Mouse (Mus musculus): Measurements from ENCODE around the gene Aspscr1.
"Not testable (repeated sequence)": the region's sequence is repeated elsewhere in the genome, so short reads cannot be mapped to it uniquely, and the experiment has no call there.

The Aspscr1 gene

DNA sequence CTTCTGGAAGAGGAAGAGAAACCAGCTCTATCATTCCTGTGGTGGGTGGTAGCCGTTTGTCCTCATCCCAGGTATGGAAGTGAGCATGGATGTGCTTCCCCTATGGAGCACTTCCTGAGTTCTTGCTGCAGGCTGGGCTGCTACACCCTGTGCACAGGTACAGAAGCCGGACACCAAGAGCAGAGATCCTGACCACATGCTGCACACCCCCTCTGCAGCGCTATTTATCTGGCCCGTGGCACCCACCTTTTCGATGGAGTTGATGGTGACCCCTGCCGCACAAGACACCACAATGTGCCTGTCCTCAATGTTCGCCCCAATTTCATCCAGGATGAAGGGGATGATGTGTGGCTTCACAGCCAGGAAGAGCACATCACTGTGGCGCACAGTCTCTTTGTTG is 30.9 kb upstream of the Aspscr1 start:
- in situ Hi-C loops (cut with MseI, MboI), result no loop called here

GRCm38 (mm10) chr11:120642939-120643600 is 29.7 kb upstream of the Aspscr1 start:
- in situ Hi-C loops (cut with MseI, MboI), result no loop called here

GRCm38 (mm10) chr11:120643601-120643987 is 29.2 kb upstream of the Aspscr1 start, which contains the start of gene Pycr1:
TSS of gene Pycr1 (minus strand) at chr11:120643769.
- in situ Hi-C loops (cut with MseI, MboI), result no loop called here

- in situ Hi-C loops (cut with MseI, MboI), result no loop called here
Measured at GRCm38 (mm10) chr11:120647047-120647830, 25.5 kb upstream of the Aspscr1 start.

GRCm38 (mm10) chr11:120648001-120648476 is 24.7 kb upstream of the Aspscr1 start, which contains the start of gene Myadml2:
TSS of gene Myadml2 (minus strand) at chr11:120648158.
- in situ Hi-C loops (cut with MseI, MboI), result no loop called here

GRCm38 (mm10) chr11:120651872-120652271 is 20.9 kb upstream of the Aspscr1 start:
- in situ Hi-C loops (cut with MseI, MboI), result loop anchor here in 1 of 2 experiments (10.0 kb wide), 1 partner anchor 63 kb away; the partner anchor contains the start of genes Cenpx and Lrrc45

DNA sequence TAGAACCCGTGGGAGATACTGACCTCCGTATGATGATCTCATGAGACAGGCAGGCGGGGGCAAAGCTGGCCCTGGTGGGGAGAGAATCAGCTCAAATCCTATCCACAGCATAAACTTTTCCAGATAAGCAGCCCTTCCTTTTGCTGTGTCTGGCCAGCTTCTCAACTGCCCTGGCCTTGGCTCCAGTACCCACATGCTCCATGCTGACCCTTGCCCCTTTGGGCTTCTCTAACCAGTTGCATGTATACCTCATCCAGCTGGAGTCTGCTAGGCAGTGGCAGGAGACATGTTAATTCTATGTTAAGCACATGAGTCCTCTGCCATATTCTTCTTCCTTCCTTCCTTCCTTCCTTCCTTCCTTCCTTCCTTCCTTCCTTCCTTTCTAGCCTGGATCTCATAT is 18.0 kb upstream of the Aspscr1 start:
- in situ Hi-C loops (cut with MseI, MboI), result loop anchor here (5.0 to 10.0 kb wide), 2 partner anchors 58 to 60 kb away; partner anchors contain the start of genes Cenpx (in 2 of the 2) and Lrrc45 (in 2 of the 2)

DNA sequence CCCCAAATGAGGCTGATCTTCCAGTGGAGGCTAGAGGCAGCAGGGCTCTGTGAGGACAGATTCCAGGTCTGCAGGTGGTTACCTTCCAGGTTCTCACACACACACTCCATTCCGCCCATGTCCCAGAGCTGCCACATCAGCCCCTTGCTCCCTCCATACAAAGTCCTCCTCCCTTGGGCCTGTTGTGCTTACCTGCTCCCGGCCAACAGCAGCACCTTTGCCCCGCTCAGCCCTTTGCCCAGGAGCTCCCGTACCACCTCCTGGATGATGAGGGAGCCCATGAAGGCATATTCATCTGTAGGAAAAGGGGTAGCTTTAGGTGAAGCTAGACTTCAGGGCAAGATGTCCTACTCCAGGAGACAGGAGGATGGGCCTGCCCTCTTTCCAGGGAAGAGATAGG is 15.5 kb upstream of the Aspscr1 start:
- in situ Hi-C loops (cut with MseI, MboI), result loop anchor here (5.0 to 10.0 kb wide), 2 partner anchors 55 to 58 kb away; partner anchors contain the start of genes Cenpx (in 2 of the 2) and Lrrc45 (in 2 of the 2)

DNA sequence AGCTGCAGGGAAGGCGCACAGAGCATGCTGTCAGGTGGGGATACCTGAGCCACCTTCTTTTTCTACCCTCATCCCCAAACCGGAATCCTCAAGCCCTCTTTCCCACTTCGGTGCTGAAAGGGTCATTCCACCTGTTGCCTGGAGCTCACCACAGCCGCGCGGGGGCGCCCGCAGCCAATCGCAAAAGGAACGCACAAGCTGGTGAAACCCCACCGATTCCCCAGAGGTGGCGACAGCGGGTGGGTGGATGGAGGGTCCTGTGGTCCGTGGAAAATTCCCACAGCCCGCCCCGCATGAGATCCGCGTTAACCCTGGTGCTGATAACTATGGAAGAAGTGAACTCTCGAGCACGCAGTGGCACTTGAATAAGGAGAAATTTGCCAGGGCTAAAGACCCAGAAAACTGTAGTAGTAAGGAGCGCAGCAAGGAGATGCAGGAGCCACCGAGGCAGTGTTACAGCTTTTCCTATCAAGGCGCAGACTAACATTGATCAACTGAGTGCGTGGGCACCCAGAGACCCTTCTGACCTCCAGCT is 13.8 kb upstream of the Aspscr1 start:
- in situ Hi-C loops (cut with MseI, MboI), result loop anchor here (5.0 to 10.0 kb wide), 2 partner anchors 53 to 56 kb away; partner anchors contain the start of genes Cenpx (in 2 of the 2) and Lrrc45 (in 2 of the 2)

DNA sequence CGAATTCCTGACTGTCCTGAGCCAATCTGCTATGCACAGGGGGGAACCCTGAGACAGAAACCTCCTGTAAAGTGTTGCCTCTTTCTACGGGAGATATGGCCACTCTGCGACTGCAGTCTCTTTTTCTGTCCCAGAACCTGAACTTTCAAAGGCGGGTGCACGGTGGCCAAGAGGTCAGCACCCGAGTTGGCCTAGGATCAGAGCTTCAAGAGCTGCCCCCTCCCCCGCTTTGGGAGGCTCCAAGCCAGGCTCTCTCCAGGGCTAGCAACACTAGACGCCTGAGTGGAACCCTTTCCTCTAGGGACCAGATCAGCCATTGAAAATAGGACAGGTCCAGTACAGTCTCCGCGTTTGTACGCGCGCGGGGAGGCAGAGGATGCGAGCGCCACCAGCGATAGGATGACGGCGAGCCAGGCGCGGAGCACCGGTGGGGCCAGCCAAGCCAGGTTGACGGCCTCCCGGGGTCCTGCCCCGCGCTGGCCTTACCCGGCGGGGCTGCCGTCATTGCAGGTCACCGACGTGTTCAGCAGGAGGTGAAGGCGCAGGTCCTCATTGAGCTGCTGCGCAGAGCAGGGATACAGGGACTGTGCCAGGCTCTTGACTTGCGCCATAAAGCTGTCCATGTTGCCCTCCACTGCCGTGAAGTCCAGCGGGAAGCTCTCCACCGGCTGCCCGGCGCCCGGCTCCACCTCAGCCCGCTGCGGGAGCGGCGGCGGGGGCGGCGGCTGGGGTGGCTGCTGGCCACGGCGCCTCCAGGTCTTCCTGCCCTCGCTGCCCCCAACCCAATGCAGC is 13.1 kb upstream of the Aspscr1 start:
- in situ Hi-C loops (cut with MseI, MboI), result loop anchor here (5.0 to 10.0 kb wide), 2 partner anchors 53 to 55 kb away; partner anchors contain the start of genes Cenpx (in 2 of the 2) and Lrrc45 (in 2 of the 2)

- in situ Hi-C loops (cut with MseI, MboI), result no loop called here
Measured at GRCm38 (mm10) chr11:120660301-120661075, 12.3 kb upstream of the Aspscr1 start.

DNA sequence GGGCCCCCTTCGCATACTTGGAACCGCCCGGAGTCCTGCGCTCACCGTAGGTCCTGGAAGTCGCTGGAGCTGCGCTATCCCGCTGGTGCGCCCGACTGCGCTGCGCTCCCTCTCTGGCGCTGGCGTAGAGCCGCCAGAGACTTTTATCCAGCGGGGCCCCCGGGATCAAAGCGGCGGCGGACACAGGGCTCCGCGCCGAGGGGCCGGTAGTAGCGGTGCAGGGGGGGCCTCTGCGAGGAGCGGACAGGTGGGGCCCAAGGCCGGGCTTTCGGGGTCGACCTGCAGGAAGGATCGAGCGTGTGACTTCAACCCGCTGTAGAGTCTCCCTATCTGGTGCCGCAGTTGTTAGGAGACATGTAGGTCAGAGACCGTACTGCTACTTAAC is 11.7 kb upstream of the Aspscr1 start, which contains the start of gene Notum:
Notum (minus strand) TSS at position 100 of the 385 bp plus-strand sequence.
- in situ Hi-C loops (cut with MseI, MboI), result no loop called here

DNA sequence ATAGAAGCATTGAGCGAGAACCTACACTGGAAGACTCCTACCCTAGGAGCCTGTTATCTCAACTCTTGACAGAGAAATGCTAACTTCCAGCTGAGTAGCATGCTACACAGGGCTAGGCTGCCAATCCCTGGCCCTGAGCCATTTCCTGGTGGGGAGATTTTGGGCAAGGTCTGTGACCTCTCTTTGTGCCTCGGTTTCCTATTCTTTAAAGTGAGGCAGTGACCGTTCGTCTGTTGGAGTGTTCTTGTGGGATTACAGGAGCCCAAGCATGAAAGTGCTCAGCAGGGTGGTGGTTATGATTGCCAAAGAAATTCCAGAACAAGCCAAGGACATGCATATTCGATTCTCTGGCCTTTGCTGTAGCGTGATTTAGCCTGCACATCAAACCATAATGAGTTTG is 10.0 kb upstream of the Aspscr1 start:
- in situ Hi-C loops (cut with MseI, MboI), result no loop called here

DNA sequence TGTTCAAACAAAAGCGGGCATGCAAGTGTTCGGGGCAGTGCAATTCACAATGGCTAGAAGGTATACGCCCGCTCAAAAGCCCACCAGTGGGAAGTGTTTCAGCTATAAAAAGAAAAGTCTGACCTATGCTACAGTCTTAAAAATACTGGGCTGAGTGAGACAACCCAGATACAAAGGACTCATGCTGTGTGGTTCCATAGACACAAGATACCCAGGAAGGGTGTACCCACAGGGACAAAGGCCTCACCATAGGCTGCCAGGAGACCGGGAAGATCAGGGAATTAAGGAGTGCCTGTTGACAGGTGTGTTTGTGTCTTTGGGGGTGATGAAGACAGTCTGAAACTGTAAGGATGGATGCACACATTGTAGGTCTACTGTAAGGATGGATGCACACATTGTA is 9.1 kb upstream of the Aspscr1 start:
- in situ Hi-C loops (cut with MseI, MboI), result no loop called here

GRCm38 (mm10) chr11:120665406-120665805 is 7.4 kb upstream of the Aspscr1 start:
- in situ Hi-C loops (cut with MseI, MboI), result no loop called here

DNA sequence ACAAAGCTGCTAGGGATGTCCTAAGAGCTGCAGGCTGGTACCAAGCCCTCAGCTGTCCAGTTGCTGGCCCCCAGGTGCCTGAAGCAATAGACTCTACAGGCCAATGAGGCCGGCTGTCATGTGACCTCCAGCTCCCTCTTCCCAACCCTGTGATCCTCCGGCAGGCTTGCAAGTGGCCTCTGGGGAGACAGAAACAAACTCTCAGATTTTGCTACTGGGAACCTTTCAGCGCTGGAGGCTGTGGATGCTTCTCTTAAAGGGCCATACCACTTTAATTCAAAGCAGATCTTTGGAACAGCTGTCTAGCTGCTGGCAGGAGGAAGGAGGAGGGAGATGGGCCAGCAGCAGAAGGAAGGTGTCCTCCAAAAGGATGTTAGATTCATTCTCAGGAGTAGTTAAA is 6.2 kb upstream of the Aspscr1 start:
- in situ Hi-C loops (cut with MseI, MboI), result no loop called here

DNA sequence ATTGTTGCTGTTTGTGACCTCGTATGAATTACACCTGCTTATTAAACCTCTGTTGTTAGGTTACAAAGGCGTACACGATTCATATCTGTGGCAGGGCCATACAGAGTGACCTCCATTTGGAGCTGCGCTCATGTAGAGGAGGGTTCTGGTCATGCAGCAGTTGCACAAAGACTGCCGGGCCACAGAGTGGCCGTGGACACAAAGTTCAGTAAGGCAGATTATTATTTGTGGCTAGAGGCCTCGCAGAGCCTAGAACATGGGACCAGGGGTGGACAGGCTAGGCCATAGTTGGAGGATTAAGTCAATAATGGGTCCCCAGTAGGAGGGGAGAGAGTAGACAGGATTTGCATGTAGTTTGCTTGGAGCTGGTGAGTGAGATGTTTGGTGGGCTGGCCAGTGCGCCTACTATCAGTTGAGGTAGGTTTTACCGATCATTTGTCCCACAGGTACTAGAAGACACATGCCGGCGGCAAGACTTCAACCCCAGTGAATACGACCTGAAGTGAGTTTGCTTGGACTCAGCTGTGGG is 885 bp downstream of the Aspscr1 start:
- in situ Hi-C loops (cut with MseI, MboI), result no loop called here

GRCm38 (mm10) chr11:120675875-120676274 is 3.1 kb downstream of the Aspscr1 start:
- in situ Hi-C loops (cut with MseI, MboI), result not testable (repeated sequence)

DNA sequence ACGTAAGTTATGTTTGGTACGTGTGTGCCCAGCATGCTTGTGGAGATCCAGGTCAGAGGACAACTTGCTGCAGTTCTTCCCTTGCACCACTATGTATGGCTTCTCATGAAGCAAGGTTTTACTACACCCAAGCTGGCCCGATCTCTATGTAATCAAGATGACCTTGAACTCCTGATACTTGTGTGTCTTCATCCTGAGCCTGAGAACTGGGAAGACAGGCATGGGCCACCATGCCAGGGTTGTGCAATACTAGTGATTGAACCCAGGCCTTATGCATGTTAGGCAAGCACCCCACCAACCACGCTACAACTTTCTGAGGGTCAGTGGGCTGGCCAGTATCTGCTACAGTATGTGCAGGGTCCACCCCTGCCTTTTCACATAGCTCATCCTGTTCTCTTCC is 4.2 kb downstream of the Aspscr1 start:
- in situ Hi-C loops (cut with MseI, MboI), result no loop called here

DNA sequence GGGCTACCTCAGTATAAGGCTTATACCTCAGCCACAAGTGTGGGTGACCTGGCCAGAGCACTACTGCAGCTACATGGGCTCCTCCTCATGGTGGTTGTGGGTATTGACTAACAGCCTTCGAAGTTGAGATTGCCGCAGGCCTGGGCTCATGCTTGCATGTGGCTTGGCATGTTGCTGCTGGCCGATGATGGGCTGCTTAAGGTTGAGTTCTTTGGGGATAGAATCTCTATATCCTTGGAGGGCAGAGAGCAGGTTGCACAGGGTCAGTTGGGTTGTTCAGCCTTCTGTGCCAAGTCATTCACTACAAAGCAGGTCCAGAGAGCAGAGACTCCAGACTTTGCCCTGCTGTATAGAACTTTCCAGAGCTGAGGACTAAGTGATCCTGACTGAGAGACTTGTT is 7.1 kb downstream of the Aspscr1 start:
- in situ Hi-C loops (cut with MseI, MboI), result no loop called here
